Comparison of ENCODE assay signal across 22 mouse cellular contexts in the genomic region with DNA sequence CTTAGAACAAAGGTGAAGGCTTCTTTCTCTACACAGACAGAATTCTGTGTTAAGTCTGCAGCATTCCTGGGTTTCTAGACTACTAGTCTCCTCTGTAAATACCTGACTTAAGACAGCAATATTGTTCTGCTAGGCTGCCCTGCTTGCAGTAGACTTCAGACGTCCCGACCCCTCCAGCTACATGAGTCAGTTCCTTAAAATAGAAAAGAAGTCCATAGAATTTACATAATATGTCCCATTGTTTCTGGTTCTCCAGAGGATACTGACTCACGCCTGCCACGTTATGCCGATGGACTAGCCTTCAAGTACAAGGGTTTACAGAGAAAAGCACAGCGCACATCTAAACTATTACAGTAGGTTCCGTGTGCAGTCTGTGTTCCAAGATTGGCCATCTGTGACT. TPM values are rescaled to one million over a fixed set of nuclear protein-coding genes. Genes with fewer than 3 reads are reported as not detected.
DNase-seq lines count a peak whose midpoint lies in the region; ATAC-seq lines count a peak whose summit lies in the region.
"Had no signal": no experiment of that assay in that cellular context is flagged by ENCODE, and none has a peak within 500 bp of the region (broad histone marks: within the 10 kb centered on the region; RNA-seq: fewer than 3 reads in every experiment).

No protein-coding gene starts in this region.

- H3K27me3 ChIP-seq in heart, embryonic 16.5 days (ENCODE audit: control insufficient read depth, insufficient read depth, low read length) = no peaks in the 10 kb centered on the region
- no peaks in the 10 kb centered on the region for H3K27me3 ChIP-seq in hindbrain, embryonic 16.5 days (replicated peaks; ENCODE audit: control insufficient read depth, insufficient read depth, low read length)
- H3K27me3 ChIP-seq: embryonic facial prominence, embryonic 12.5 days; midbrain, embryonic 12.5 days; neural tube, embryonic 13.5 days had no signal

- 0 out of 2 replicates have a peak, but pooled peaks cover 4% of the 10 kb centered on the region for H3K36me3 ChIP-seq in heart, embryonic 16.5 days (ENCODE audit: control insufficient read depth, insufficient read depth)
- no peaks in the 10 kb centered on the region for H3K36me3 ChIP-seq in hindbrain, embryonic 16.5 days (ENCODE audit: control insufficient read depth, insufficient read depth, low read length)

- no peak overlapping the region for H3K4me3 ChIP-seq in heart, embryonic 16.5 days (ENCODE audit: low read length)
- H3K4me3 ChIP-seq in hindbrain, embryonic 16.5 days (ENCODE audit: low read length) = no peak overlapping the region
- H3K4me3 ChIP-seq: embryonic facial prominence, embryonic 12.5 days; hindbrain, embryonic 10.5 days; left cerebral cortex, adult 2 months; limb, embryonic 10.5 days; midbrain, embryonic 12.5 days; neural tube, embryonic 13.5 days had no signal

- no peak for DNase-seq in heart, adult 8-10 months (ENCODE audit: low spot score)
- DNase-seq in 3134 (ENCODE audit: extremely low read depth, insufficient read length, low spot score) = peak; percentile 39
- DNase-seq in 416B (ENCODE audit: low read depth) = peak; percentile 28
- peak; percentile 39 for DNase-seq in brain, adult 2 months (ENCODE audit: low read depth, low spot score)
- DNase-seq in cerebellum, adult 11 months = no peak
- no peak for DNase-seq in frontal cortex, postnatal 10 days (ENCODE audit: low spot score in 2 of 2)
- DNase-seq: cerebellum, adult 9-11 months; kidney, adult 2 months; kidney, postnatal 25 days; liver, postnatal 0 days; thymus, postnatal 36 days had no signal

- peak; percentile 52; the same call in 1 of the 2 replicates for ATAC-seq in heart, embryonic 16.5 days (replicated peaks; ENCODE audit: extremely low read depth, insufficient read depth, low FRiP score)
- ATAC-seq in hindbrain, embryonic 16.5 days = no peak
- ATAC-seq: forebrain, embryonic 16.5 days; liver, postnatal 0 days had no signal

- H3K4me2 ChIP-seq in heart, embryonic 16.5 days (ENCODE audit: low read depth, low read length) = no peak overlapping the region
- no peak overlapping the region for H3K4me2 ChIP-seq in hindbrain, embryonic 16.5 days (ENCODE audit: low read length)
- H3K4me2 ChIP-seq: embryonic facial prominence, embryonic 12.5 days; heart, embryonic 11.5 days; midbrain, embryonic 12.5 days; neural tube, embryonic 13.5 days had no signal

- no peak overlapping the region for H3K9ac ChIP-seq in heart, embryonic 16.5 days (ENCODE audit: low read length)
- H3K9ac ChIP-seq in hindbrain, embryonic 16.5 days (ENCODE audit: low read depth, low read length) = no peak overlapping the region
- H3K9ac ChIP-seq: embryonic facial prominence, embryonic 12.5 days; liver, postnatal 0 days; midbrain, embryonic 12.5 days; neural tube, embryonic 13.5 days had no signal

- H3K4me1 ChIP-seq in heart, embryonic 16.5 days (ENCODE audit: control insufficient read depth, insufficient read depth, low read length) = peaks cover 14% of the 10 kb centered on the region
- no peaks in the 10 kb centered on the region for H3K4me1 ChIP-seq in hindbrain, embryonic 16.5 days (ENCODE audit: control insufficient read depth, insufficient read depth, low read depth, low read length)
- H3K4me1 ChIP-seq: embryonic facial prominence, embryonic 12.5 days; hindbrain, embryonic 10.5 days; limb, embryonic 10.5 days had no signal

- H3K9me3 ChIP-seq in heart, embryonic 16.5 days (replicated peaks; ENCODE audit: control insufficient read depth, low read length) = no peaks in the 10 kb centered on the region
- H3K9me3 ChIP-seq in hindbrain, embryonic 16.5 days (ENCODE audit: control insufficient read depth, low read length) = no peaks in the 10 kb centered on the region
- H3K9me3 ChIP-seq: G1E; hindbrain, embryonic 10.5 days; limb, embryonic 10.5 days; midbrain, embryonic 12.5 days; neural tube, embryonic 13.5 days had no signal

- 0 out of 2 replicates have a peak overlapping the region, but pooled peaks have one; percentile 37 for H3K27ac ChIP-seq in heart, embryonic 16.5 days (ENCODE audit: low read length)
- no peak overlapping the region for H3K27ac ChIP-seq in hindbrain, embryonic 16.5 days (ENCODE audit: low read depth, low read length)
- H3K27ac ChIP-seq: embryonic facial prominence, embryonic 12.5 days; hindbrain, embryonic 10.5 days; left cerebral cortex, adult 2 months; limb, embryonic 10.5 days; midbrain, embryonic 12.5 days; neural tube, embryonic 13.5 days had no signal

- WGBS in heart, embryonic 16.5 days = 39% methylated on average over 7 of the region's 7 CpGs
- 82% methylated on average over 7 of the region's 7 CpGs for WGBS in hindbrain, embryonic 16.5 days

RNA-seq across cellular contexts. Expression of a gene that starts 34.1 kb away (rescaled TPM):
- 453 and 470 TPM in 2 replicates for polyA plus RNA-seq in heart, embryonic 16.5 days (2015; fragmentation: Nextera tagmentation; extraction: Ambion mirVana)
- 100 to 1,000 TPM; 133 to 136 (median 134) TPM for total RNA-seq in heart, adult 8-10 months (2022)
- 574 and 619 TPM in 2 replicates for polyA plus RNA-seq in hindbrain, embryonic 16.5 days (2015; fragmentation: Nextera tagmentation; extraction: Ambion mirVana)

RNA-seq across cellular contexts. Expression of a gene that starts 34.2 kb away (rescaled TPM):
- 6.3 and 6.6 TPM in 2 replicates for polyA plus RNA-seq in heart, embryonic 16.5 days (2015; fragmentation: Nextera tagmentation; extraction: Ambion mirVana)
- total RNA-seq in heart, adult 8-10 months (2022) = 1 to 10 TPM; 6.7 to 9.6 (median 7.6) TPM
- polyA plus RNA-seq in hindbrain, embryonic 16.5 days (2015; fragmentation: Nextera tagmentation; extraction: Ambion mirVana) = 12.1 and 12.3 TPM in 2 replicates

Comparison
In these comparisons a context has a peak if more than half of its experiments do, and no peak if none do; other contexts are left out.
1. DNase-seq: peak in 3134 (single experiment), 416B (single experiment) and brain, adult 2 months (single experiment); none in heart, adult 8-10 months (single experiment), cerebellum, adult 11 months (single experiment) and frontal cortex, postnatal 10 days (0 of 2).